Mouse (Mus musculus): ENCODE measurements around the gene Akap14. TPM values are rescaled to one million over a fixed set of nuclear protein-coding genes. Genes with fewer than 3 reads are reported as not detected.
"Not testable (repeated sequence)": the region's sequence is repeated elsewhere in the genome, so short reads cannot be mapped to it uniquely, and the experiment has no call there.

The Akap14 gene
- polyA plus RNA-seq, 1 experiment from 2014 or later, result 0.23 TPM

- WGBS, result 80% methylated on average over 10 of the region's 10 CpGs
- Histone ChIP-seq H3K27ac (ENCODE audit: low read depth, low read length) (no peak overlapping the region), H3K4me1 (ENCODE audit: control insufficient read depth, insufficient read depth, low read length) (no peaks in the 10 kb centered on the region), H3K9me3 (ENCODE audit: control insufficient read depth, low read length) (no peaks in the 10 kb centered on the region), H3K4me2 (replicated peaks; ENCODE audit: low read depth, low read length) (no peak overlapping the region), H3K4me3 (ENCODE audit: low read length) (no peak overlapping the region), H3K27me3 (ENCODE audit: control insufficient read depth, insufficient read depth, low read length) (no peaks in the 10 kb centered on the region), H3K9ac (ENCODE audit: low read depth, low read length) (no peak overlapping the region), H3K36me3 (ENCODE audit: control insufficient read depth, insufficient read depth, low read length) (no peaks in the 10 kb centered on the region)
- ATAC-seq (ENCODE audit: low FRiP score, low TSS enrichment), result no peak
Observed at GRCm38 (mm10) chrX:37161169-37161568, 7.5 kb downstream of the Akap14 start.

DNA sequence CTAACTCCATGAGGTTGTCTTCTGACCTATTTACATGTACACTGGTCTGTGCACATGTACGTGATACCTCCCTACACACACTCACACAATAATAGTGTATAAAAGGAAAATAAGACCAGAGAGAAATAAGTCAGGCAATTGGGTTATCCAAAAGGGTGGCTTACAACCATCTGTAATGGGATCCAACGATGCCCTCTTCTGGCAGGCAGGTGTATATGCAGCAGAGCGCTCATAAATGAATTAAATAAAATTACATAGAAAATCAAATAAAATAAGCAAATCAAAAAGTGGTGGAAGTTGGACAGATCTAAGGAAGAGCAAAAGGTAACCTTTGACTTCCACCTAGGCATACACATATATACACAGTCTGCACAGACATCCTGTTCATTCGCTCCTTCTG, 10.8 kb downstream of the Akap14 start:
- H3K4me3 ChIP-seq (ENCODE audit: low read length), result no peak overlapping the region
- WGBS, result 65% methylated on average over 4 of the region's 4 CpGs
- H3K4me2 ChIP-seq (replicated peaks; ENCODE audit: low read depth, low read length), result no peak overlapping the region
- no peaks in the 10 kb centered on the region for H3K9me3 ChIP-seq (ENCODE audit: control insufficient read depth, low read length)
- H3K4me1 ChIP-seq (ENCODE audit: control insufficient read depth, insufficient read depth, low read length), result no peaks in the 10 kb centered on the region
- H3K27me3 ChIP-seq (ENCODE audit: control insufficient read depth, insufficient read depth, low read length), result no peaks in the 10 kb centered on the region
- H3K27ac ChIP-seq (ENCODE audit: low read depth, low read length), result no peak overlapping the region
- no peak overlapping the region for H3K9ac ChIP-seq (ENCODE audit: low read depth, low read length)
- ATAC-seq (ENCODE audit: low FRiP score, low TSS enrichment), result no peak
- H3K36me3 ChIP-seq (ENCODE audit: control insufficient read depth, insufficient read depth, low read length), result no peaks in the 10 kb centered on the region; the same call in 1 of the 2 replicates

GRCm38 (mm10) chrX:37144954-37145353, 23.7 kb downstream of the Akap14 start:
- ATAC-seq (ENCODE audit: low FRiP score, low TSS enrichment), result no peak
- H3K4me2 ChIP-seq (replicated peaks; ENCODE audit: low read depth, low read length), result no peak overlapping the region
- no peaks in the 10 kb centered on the region for H3K4me1 ChIP-seq (ENCODE audit: control insufficient read depth, insufficient read depth, low read length)
- H3K4me3 ChIP-seq (ENCODE audit: low read length), result no peak overlapping the region
- H3K27ac ChIP-seq (ENCODE audit: low read depth, low read length), result no peak overlapping the region
- H3K36me3 ChIP-seq (ENCODE audit: control insufficient read depth, insufficient read depth, low read length), result peaks cover 4% of the 10 kb centered on the region; the same call in 1 of the 2 replicates
- no peaks in the 10 kb centered on the region for H3K27me3 ChIP-seq (ENCODE audit: control insufficient read depth, insufficient read depth, low read length)
- 98% methylated on average over 2 of the region's 2 CpGs for WGBS
- H3K9ac ChIP-seq (ENCODE audit: low read depth, low read length), result no peak overlapping the region
- H3K9me3 ChIP-seq (ENCODE audit: control insufficient read depth, low read length), result no peaks in the 10 kb centered on the region

DNA sequence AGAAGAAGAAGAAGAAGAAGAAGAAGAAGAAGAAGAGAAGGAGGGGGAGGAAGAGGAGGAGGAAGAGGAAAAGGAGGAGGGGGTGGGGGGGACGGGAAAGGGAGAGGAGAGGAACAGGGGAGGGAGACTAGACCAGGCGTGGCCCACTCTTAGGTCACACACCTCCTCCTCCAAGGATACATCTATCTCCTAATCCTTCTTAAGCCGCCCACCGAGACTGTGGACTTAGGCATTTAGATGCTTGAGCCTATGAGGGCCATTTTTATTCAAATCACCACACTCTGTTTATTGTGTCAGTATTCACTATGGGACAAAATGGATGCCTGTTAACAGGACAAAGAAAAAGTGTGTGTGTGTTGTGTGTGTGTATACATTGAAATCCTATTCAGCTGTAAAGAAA, 24.1 kb downstream of the Akap14 start:
- not testable (repeated sequence) for H3K9me3 ChIP-seq (ENCODE audit: control insufficient read depth, low read length); ATAC-seq (ENCODE audit: low FRiP score, low TSS enrichment); H3K36me3 ChIP-seq (ENCODE audit: control insufficient read depth, insufficient read depth, low read length); H3K4me1 ChIP-seq (ENCODE audit: control insufficient read depth, insufficient read depth, low read length); H3K27me3 ChIP-seq (ENCODE audit: control insufficient read depth, insufficient read depth, low read length); H3K4me2 ChIP-seq (replicated peaks; ENCODE audit: low read depth, low read length); H3K4me3 ChIP-seq (ENCODE audit: low read length); H3K9ac ChIP-seq (ENCODE audit: low read depth, low read length); H3K27ac ChIP-seq (ENCODE audit: low read depth, low read length)
- 50% methylated on average over 1 of the region's 4 CpGs for WGBS

DNA sequence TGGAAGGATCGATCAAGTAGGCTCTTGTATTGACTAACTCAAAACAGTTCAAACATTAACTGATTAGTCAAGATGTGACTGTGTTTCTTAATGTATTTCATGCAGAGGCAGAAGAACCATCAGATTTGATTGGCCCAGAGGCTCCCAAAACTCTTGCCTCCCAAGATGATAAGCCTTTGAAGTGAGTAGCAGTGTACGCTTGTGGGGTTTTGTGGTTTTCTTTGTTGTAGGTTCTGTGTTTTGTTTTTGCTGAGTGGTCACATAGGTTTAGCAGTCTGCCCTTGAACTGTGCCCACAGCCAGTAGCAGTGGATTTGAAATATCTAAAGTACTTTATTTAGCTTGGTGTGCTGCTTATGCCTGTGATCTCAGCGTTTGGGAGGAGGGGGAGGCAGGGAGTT, 26.9 kb downstream of the Akap14 start:
- Histone ChIP-seq H3K27me3 (ENCODE audit: control insufficient read depth, insufficient read depth, low read length) (no peaks in the 10 kb centered on the region), H3K4me1 (ENCODE audit: control insufficient read depth, insufficient read depth, low read length) (no peaks in the 10 kb centered on the region), H3K4me3 (ENCODE audit: low read length) (no peak overlapping the region), H3K9ac (ENCODE audit: low read depth, low read length) (no peak overlapping the region), H3K36me3 (ENCODE audit: control insufficient read depth, insufficient read depth, low read length) (peaks cover 4% of the 10 kb centered on the region; the same call in 1 of the 2 replicates), H3K9me3 (ENCODE audit: control insufficient read depth, low read length) (no peaks in the 10 kb centered on the region), H3K27ac (ENCODE audit: low read depth, low read length) (no peak overlapping the region), H3K4me2 (replicated peaks; ENCODE audit: low read depth, low read length) (no peak overlapping the region)
- 83% methylated on average over 3 of the region's 3 CpGs for WGBS
- no peak for ATAC-seq (ENCODE audit: low FRiP score, low TSS enrichment)

DNA sequence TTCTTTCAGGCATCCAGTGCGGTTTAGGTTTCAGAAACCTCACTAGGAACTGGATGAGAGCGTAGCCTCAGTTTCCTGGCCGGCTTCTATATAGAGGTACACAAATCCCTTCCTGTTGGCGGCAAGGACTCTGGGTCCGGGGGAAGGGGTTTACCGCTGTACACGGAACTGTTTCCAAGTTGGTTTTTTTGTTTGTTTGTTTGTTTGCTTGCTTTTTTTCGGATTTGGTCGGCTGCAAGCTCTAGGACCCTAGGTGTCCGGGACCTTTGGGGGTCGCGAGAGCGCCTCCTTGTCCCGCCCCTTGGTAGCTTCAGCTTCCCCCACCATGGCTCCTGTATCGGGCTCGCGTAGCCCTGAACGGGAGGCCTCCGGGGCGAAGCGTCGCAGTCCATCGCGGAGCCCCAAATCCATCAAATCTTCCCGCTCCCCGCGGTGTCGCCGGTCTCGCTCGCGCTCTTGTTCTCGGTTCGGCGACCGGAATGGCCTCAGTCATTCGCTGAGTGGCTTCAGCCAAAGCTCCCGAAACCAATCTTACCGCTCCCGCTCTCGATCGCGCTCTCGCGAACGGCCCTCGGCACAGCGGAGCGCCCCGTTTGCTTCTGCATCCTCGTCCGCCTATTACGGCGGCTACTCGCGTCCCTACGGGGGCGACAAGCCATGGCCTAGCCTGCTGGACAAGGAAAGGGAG, 41.8 kb downstream of the Akap14 start, which contains the start of gene Nkap:
Gene Nkap (plus strand): TSS at position 125 of the 688 bp plus-strand sequence.
- H3K27ac ChIP-seq (ENCODE audit: low read depth, low read length), result 0 out of 2 replicates have a peak within 1 kb of the TSS, but pooled peaks have one; percentile 26
- H3K4me1 ChIP-seq (ENCODE audit: control insufficient read depth, insufficient read depth, low read length), result peaks cover 6% of the 10 kb centered on the region; the same call in 1 of the 2 replicates
- H3K27me3 ChIP-seq (ENCODE audit: control insufficient read depth, insufficient read depth, low read length), result no peaks in the 10 kb centered on the region
- H3K9me3 ChIP-seq (ENCODE audit: control insufficient read depth, low read length), result no peaks in the 10 kb centered on the region
- H3K4me3 ChIP-seq (ENCODE audit: low read length), result peak within 1 kb of the TSS; percentile 64
- 20% methylated on average over 58 of the region's 58 CpGs for WGBS
- peak within 1 kb of the TSS; percentile 44 for H3K4me2 ChIP-seq (replicated peaks; ENCODE audit: low read depth, low read length)
- peak; percentile 87 for ATAC-seq (ENCODE audit: low FRiP score, low TSS enrichment)
- H3K9ac ChIP-seq (ENCODE audit: low read depth, low read length), result peak within 1 kb of the TSS; percentile 78
- no peaks in the 10 kb centered on the region for H3K36me3 ChIP-seq (ENCODE audit: control insufficient read depth, insufficient read depth, low read length)

DNA sequence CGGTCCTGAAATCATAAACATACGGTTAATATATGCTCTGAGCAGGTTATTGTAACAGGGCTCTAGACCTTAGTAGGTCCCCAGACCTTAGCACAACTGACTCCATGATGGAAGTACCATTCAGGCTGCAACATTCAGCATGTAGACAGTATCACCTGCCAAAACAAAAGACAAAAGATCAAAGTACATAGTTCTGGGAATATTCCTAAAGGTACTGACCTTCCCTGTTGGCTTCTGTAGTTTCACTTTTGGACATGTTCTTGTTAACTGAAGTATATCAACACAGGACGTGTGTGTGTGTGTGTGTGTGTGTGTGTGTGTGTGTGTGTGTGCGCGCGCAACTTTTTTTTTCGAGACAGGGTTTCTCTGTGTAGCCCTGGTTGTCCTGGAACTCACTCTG, 43.1 kb downstream of the Akap14 start:
- Histone ChIP-seq H3K4me2 (replicated peaks; ENCODE audit: low read depth, low read length) (no peak overlapping the region), H3K36me3 (ENCODE audit: control insufficient read depth, insufficient read depth, low read length) (no peaks in the 10 kb centered on the region), H3K27ac (ENCODE audit: low read depth, low read length) (no peak overlapping the region), H3K9me3 (ENCODE audit: control insufficient read depth, low read length) (no peaks in the 10 kb centered on the region), H3K4me1 (ENCODE audit: control insufficient read depth, insufficient read depth, low read length) (peaks cover 6% of the 10 kb centered on the region; the same call in 1 of the 2 replicates), H3K4me3 (ENCODE audit: low read length) (no peak overlapping the region), H3K9ac (ENCODE audit: low read depth, low read length) (no peak overlapping the region), H3K27me3 (ENCODE audit: control insufficient read depth, insufficient read depth, low read length) (no peaks in the 10 kb centered on the region)
- ATAC-seq (ENCODE audit: low FRiP score, low TSS enrichment), result no peak
- 92% methylated on average over 7 of the region's 7 CpGs for WGBS

- H3K4me2 ChIP-seq (replicated peaks; ENCODE audit: low read depth, low read length), result no peak overlapping the region
- no peak overlapping the region for H3K27ac ChIP-seq (ENCODE audit: low read depth, low read length)
- no peak overlapping the region for H3K9ac ChIP-seq (ENCODE audit: low read depth, low read length)
- H3K4me3 ChIP-seq (ENCODE audit: low read length), result no peak overlapping the region
- H3K27me3 ChIP-seq (ENCODE audit: control insufficient read depth, insufficient read depth, low read length), result no peaks in the 10 kb centered on the region
- no peaks in the 10 kb centered on the region for H3K9me3 ChIP-seq (ENCODE audit: control insufficient read depth, low read length)
- no peaks in the 10 kb centered on the region for H3K4me1 ChIP-seq (ENCODE audit: control insufficient read depth, insufficient read depth, low read length)
- H3K36me3 ChIP-seq (ENCODE audit: control insufficient read depth, insufficient read depth, low read length), result no peaks in the 10 kb centered on the region
- 78% methylated on average over 5 of the region's 5 CpGs for WGBS
- ATAC-seq (ENCODE audit: low FRiP score, low TSS enrichment), result no peak
Observed at GRCm38 (mm10) chrX:37120212-37120611, 48.4 kb downstream of the Akap14 start.

- Histone ChIP-seq H3K4me3 (ENCODE audit: low read length) (no peak overlapping the region), H3K4me2 (replicated peaks; ENCODE audit: low read depth, low read length) (no peak overlapping the region), H3K9ac (ENCODE audit: low read depth, low read length) (no peak overlapping the region), H3K9me3 (ENCODE audit: control insufficient read depth, low read length) (no peaks in the 10 kb centered on the region), H3K4me1 (ENCODE audit: control insufficient read depth, insufficient read depth, low read length) (no peaks in the 10 kb centered on the region), H3K27me3 (ENCODE audit: control insufficient read depth, insufficient read depth, low read length) (no peaks in the 10 kb centered on the region), H3K36me3 (ENCODE audit: control insufficient read depth, insufficient read depth, low read length) (no peaks in the 10 kb centered on the region), H3K27ac (ENCODE audit: low read depth, low read length) (no peak overlapping the region)
- ATAC-seq (ENCODE audit: low FRiP score, low TSS enrichment), result no peak
- WGBS, result 67% methylated on average over 3 of the region's 3 CpGs
Observed at GRCm38 (mm10) chrX:37119585-37119984, 49.1 kb downstream of the Akap14 start.
